Mouse (Mus musculus): ENCODE results near the gene Gm21497. TPM values are rescaled to one million over a fixed set of nuclear protein-coding genes. Genes with fewer than 3 reads are reported as not detected.
"Not testable (repeated sequence)": the region's sequence is repeated elsewhere in the genome, so short reads cannot be mapped to it uniquely, and the experiment has no call there.

The Gm21497 gene
- polyA plus RNA-seq (2014; fragmentation: Nextera tagmentation; extraction: Ambion mirVana), result not detected in 2 replicates

- not testable (repeated sequence) for H3K9me3 ChIP-seq (ENCODE audit: control insufficient read depth, low read length); ATAC-seq (ENCODE audit: low read depth); H3K4me1 ChIP-seq (ENCODE audit: control insufficient read depth, insufficient read depth, low read length); DNase-seq (ENCODE audit: low spot score); H3K4me2 ChIP-seq (ENCODE audit: low read depth, low read length); H3K36me3 ChIP-seq (ENCODE audit: control insufficient read depth, insufficient read depth, low read length); H3K9ac ChIP-seq (ENCODE audit: low read depth, low read length); H3K4me3 ChIP-seq (ENCODE audit: low read depth, low read length); H3K27me3 ChIP-seq (replicated peaks; ENCODE audit: control insufficient read depth, insufficient read depth, low read length); H3K27ac ChIP-seq (replicated peaks; ENCODE audit: low read depth, low read length)
- no CpG with 5 or more reads among the region's 5 CpGs for WGBS
Observed at GRCm38 (mm10) chrY:61646446-61646845, at the start of gene Gm21497. Gene Gm21497, plus strand, starts transcription at chrY:61646746.

Data from embryonic facial prominence, embryonic 14.5 days (tissue).